Mouse (Mus musculus) neural tube, embryonic 14.5 days (tissue): Measurements from ENCODE around the gene Cstb. TPM values are rescaled to one million over a fixed set of nuclear protein-coding genes. Genes with fewer than 3 reads are reported as not detected.

Experiments
- ATAC-seq: fragments of 200-750 bp; cut with Nextera tagmentation; 2 replicates; pipeline ENCODE4 v1.8.0; 2017; ENCODE audit warnings: low read depth, mild to moderate bottlenecking, moderate TSS enrichment, moderate library complexity
- H3K27ac ChIP-seq: fragments of 300-500 bp; sonication (generic); 2 replicates; pipeline ENCODE4 v1.5.1; 2014; ENCODE audit warnings: low read depth, mild to moderate bottlenecking, control low read depth, low read length, moderate library complexity, mixed read lengths
- H3K27me3 ChIP-seq: fragments of 300-500 bp; sonication (generic); 2 replicates; pipeline ENCODE4 v1.6.1; 2014; ENCODE audit warnings: low read length; ENCODE audit not compliant: control insufficient read depth, insufficient read depth
- H3K36me3 ChIP-seq: fragments of 300-500 bp; sonication (generic); 2 replicates; pipeline ENCODE4 v1.6.1; 2014; ENCODE audit warnings: low read length, mixed read lengths; ENCODE audit not compliant: control insufficient read depth, insufficient read depth
- H3K4me1 ChIP-seq: fragments of 300-500 bp; sonication (generic); 2 replicates; pipeline ENCODE4 v1.6.1; 2014; ENCODE audit warnings: low read length; ENCODE audit not compliant: control insufficient read depth, insufficient read depth
- H3K4me2 ChIP-seq: fragments of 300-500 bp; sonication (generic); 2 replicates; pipeline ENCODE4 v1.6.1; 2014; ENCODE audit warnings: mild to moderate bottlenecking, low read depth, low read length, control low read depth
- H3K4me3 ChIP-seq: fragments of 300-500 bp; sonication (generic); 2 replicates; pipeline ENCODE4 v1.5.1; 2014; ENCODE audit warnings: low read depth, low read length, control low read depth, mixed read lengths
- H3K9ac ChIP-seq: fragments of 300-500 bp; sonication (generic); replicated peaks from 2 replicates; pipeline ENCODE4 v1.6.1; 2014; ENCODE audit warnings: low read depth, mild to moderate bottlenecking, control low read depth, low read length, mixed read lengths
- H3K9me3 ChIP-seq: fragments of 300-500 bp; sonication (generic); 2 replicates; pipeline ENCODE4 v1.6.1; 2016; ENCODE audit warnings: low read length; ENCODE audit not compliant: control insufficient read depth
- WGBS: fragments of 180-500 bp; shearing (Covaris S2); extraction: QIAGEN DNeasy Blood & Tissue Kit; methylation state at CpG from one replicate; pipeline ENCODE4 v1.1.7; 2014; 5-methylcytosine and 5-hydroxymethylcytosine counted together
- polyA plus RNA-seq: library from polyadenylated mRNA; unstranded; fragments of >200 nt; fragmentation: Nextera tagmentation; extraction: Ambion mirVana; gene quantifications from 2 replicates; pipeline ENCODE4 v1.2.1, GENCODE M21; 2014

Gene Cstb
- polyA plus RNA-seq: 96.7 and 110 TPM in 2 replicates

DNA sequence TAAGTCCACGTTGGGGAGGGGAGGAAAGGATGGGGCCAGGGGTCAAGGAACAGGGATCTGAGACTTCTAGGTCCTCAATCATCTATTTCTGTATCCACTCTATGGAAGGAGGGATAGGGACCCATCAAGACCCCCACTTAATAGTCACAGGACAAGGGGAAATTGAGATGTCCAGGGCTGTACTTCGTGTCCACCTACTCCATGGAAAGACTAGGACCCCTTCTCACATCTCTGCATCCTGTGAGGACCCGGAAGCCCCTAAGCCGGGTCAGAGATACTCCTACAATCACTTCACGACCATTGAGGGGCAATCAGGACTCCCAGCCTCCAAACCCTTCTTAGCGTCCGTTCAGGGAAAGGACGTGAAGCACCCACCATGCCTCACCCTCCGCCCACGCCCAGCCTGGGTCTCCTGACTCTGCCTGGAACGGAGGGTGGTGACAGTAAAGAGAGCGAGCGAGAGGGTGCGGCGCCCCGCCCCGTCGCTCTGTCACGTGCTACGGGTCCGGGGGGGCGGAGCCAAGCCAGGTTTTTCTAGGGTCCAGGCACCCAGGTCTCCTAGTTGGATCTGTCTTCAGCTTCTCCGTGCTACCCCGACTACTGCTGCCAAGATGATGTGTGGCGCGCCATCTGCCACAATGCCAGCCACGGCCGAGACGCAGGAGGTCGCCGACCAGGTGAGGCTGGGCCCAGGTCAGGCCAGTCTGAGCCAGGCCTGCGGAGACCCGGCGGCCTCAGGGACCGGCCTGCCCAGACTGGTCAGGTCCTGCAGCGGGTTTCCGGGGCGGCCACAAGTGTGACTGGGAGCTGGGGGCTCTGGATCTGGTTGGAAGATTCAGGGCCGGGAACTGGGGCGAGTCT lies at the start of gene Cstb:
Gene Cstb, plus strand, starts transcription at position 489 of the 861 bp plus-strand sequence.
- 2% methylated on average over 40 of the region's 40 CpGs for WGBS
- Histone ChIP-seq H3K9ac (peak within 1 kb of the TSS; percentile 88), H3K27me3 (no peaks in the 10 kb centered on the region), H3K4me3 (peak within 1 kb of the TSS; percentile 83), H3K36me3 (0 out of 2 replicates have a peak, but pooled peaks cover 2% of the 10 kb centered on the region), H3K27ac (peak within 1 kb of the TSS; percentile 60), H3K4me1 (0 out of 2 replicates have a peak, but pooled peaks cover 3% of the 10 kb centered on the region), H3K4me2 (peak within 1 kb of the TSS; percentile 79), H3K9me3 (no peaks in the 10 kb centered on the region)
- peak; percentile 93 for ATAC-seq

DNA sequence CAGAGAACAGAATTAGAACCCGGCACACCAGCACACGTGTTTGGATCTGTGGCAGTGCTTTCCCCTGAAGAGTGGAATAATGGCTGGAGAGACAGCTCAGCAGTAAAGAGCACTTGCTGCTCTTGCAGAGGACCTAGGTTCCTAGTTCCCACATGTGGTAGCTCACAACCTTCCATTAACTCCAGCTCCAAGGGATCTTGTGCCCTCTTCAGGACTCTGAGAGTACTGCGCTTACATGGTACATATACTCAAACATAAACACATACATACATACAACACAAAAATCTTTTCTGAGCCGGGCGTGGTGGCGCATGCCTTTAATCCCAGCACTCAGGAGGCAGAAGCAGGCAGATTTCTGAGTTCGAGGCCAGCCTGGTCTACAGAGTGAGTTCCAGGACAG lies 47.0 kb upstream of the Cstb start:
- no peak overlapping the region for H3K4me3 ChIP-seq
- H3K9me3 ChIP-seq: no peaks in the 10 kb centered on the region
- ATAC-seq: no peak
- H3K27ac ChIP-seq: no peak overlapping the region
- no peaks in the 10 kb centered on the region for H3K27me3 ChIP-seq
- no peaks in the 10 kb centered on the region for H3K4me1 ChIP-seq
- no peaks in the 10 kb centered on the region for H3K36me3 ChIP-seq
- WGBS: 97% methylated on average over 7 of the region's 7 CpGs
- H3K4me2 ChIP-seq: no peak overlapping the region
- no peak overlapping the region for H3K9ac ChIP-seq

GRCm38 (mm10) chr10:78383567-78383966 lies 41.9 kb upstream of the Cstb start:
- Histone ChIP-seq H3K36me3 (no peaks in the 10 kb centered on the region), H3K27ac (no peak overlapping the region), H3K9ac (no peak overlapping the region), H3K4me1 (no peaks in the 10 kb centered on the region), H3K4me3 (no peak overlapping the region), H3K4me2 (no peak overlapping the region), H3K9me3 (no peaks in the 10 kb centered on the region), H3K27me3 (no peaks in the 10 kb centered on the region)
- no peak for ATAC-seq
- whole genome bisulfite sequencing: 80% methylated on average over 3 of the region's 3 CpGs

DNA sequence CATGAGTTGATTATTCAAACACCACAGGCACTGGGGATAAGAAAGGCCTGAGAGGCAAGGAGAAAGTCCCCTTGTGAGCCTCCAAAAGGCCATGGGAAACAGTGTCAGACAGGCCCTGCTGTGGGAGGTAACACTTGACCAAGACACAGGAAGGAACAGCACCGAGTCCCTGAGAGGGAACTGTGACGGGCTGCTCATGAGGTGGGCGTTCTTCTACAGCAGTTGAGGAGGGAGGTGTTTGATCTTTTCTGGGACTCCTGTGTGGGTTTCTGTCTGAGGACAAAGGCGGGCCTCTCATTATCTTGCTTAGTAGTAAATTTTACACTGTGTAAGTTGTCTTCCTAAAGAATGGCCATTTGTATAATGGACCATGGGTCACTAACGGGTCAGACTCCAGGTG lies 39.9 kb upstream of the Cstb start:
- WGBS: 27% methylated on average over 5 of the region's 5 CpGs
- H3K36me3 ChIP-seq: no peaks in the 10 kb centered on the region
- H3K4me1 ChIP-seq: no peaks in the 10 kb centered on the region
- H3K9ac ChIP-seq: no peak overlapping the region
- ATAC-seq: no peak
- no peaks in the 10 kb centered on the region for H3K27me3 ChIP-seq
- H3K27ac ChIP-seq: no peak overlapping the region
- H3K9me3 ChIP-seq: no peaks in the 10 kb centered on the region
- H3K4me3 ChIP-seq: no peak overlapping the region
- no peak overlapping the region for H3K4me2 ChIP-seq

DNA sequence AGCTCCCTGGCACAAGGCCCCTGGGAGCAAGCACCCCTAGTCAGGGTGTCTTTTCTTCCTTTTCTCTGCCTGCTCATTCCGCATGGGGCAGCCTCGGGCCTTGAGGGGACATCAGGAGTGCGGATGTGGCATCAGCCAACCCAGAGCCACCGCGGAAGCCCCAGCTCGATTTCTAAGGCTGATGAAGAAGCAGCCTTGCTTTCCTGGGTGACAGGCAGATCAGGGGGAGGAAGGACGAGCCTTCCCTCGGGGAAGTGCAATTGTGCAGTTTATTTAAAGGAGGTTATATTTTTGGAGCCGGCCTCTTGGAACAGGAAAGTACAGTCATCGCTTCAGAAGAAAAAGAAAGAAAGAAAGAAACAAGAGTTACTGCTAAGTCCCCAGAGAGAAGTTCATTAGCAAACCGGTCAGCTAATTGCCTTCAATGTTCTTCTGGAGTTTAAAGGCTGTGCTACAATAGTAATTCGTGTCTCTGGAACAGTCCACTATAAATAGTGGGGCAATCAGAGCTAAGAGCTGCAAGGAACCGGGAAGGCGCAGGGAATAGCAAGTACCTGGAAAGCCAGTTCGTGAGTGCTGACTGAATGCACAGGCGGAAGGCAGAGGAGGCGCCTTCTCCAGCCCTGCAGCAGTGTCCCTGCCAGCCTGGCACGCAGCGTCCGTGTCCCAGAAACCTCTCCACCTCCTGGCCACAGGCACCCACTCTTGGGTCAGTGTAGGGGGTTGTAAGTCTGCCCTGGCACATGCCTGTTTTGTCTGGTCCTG lies 37.1 kb upstream of the Cstb start:
- H3K4me3 ChIP-seq: no peak overlapping the region
- no peaks in the 10 kb centered on the region for H3K36me3 ChIP-seq
- H3K4me1 ChIP-seq: no peaks in the 10 kb centered on the region
- H3K4me2 ChIP-seq: no peak overlapping the region
- 35% methylated on average over 20 of the region's 20 CpGs for WGBS
- no peak for ATAC-seq
- H3K27me3 ChIP-seq: peaks cover 4% of the 10 kb centered on the region; the same call in 1 of the 2 replicates
- no peak overlapping the region for H3K9ac ChIP-seq
- no peaks in the 10 kb centered on the region for H3K9me3 ChIP-seq
- no peak overlapping the region for H3K27ac ChIP-seq

GRCm38 (mm10) chr10:78390982-78391470 lies 34.4 kb upstream of the Cstb start:
- Histone ChIP-seq H3K27me3 (peaks cover 4% of the 10 kb centered on the region; the same call in 1 of the 2 replicates), H3K9ac (no peak overlapping the region), H3K36me3 (no peaks in the 10 kb centered on the region), H3K4me1 (no peaks in the 10 kb centered on the region), H3K27ac (no peak overlapping the region), H3K4me3 (no peak overlapping the region), H3K4me2 (no peak overlapping the region), H3K9me3 (no peaks in the 10 kb centered on the region)
- 15% methylated on average over 4 of the region's 4 CpGs for WGBS
- no peak for ATAC-seq

GRCm38 (mm10) chr10:78392072-78392471 lies 33.4 kb upstream of the Cstb start:
- no peak overlapping the region for H3K4me3 ChIP-seq

GRCm38 (mm10) chr10:78395377-78395776 lies 30.1 kb upstream of the Cstb start:
- peaks cover 4% of the 10 kb centered on the region; the same call in 1 of the 2 replicates for H3K27me3 ChIP-seq
- no peak overlapping the region for H3K4me3 ChIP-seq
- 83% methylated on average over 3 of the region's 3 CpGs for WGBS
- no peaks in the 10 kb centered on the region for H3K4me1 ChIP-seq
- H3K27ac ChIP-seq: peak overlapping the region; percentile 52; the same call in 1 of the 2 replicates
- 0 out of 2 replicates have a peak overlapping the region, but pooled peaks have one; percentile 0 for H3K9ac ChIP-seq
- H3K36me3 ChIP-seq: peaks cover 7% of the 10 kb centered on the region; the same call in 1 of the 2 replicates
- peak; percentile 16; the same call in 1 of the 2 replicates for ATAC-seq
- H3K4me2 ChIP-seq: no peak overlapping the region
- no peaks in the 10 kb centered on the region for H3K9me3 ChIP-seq

More at GRCm38 (mm10) chr10:78392072-78392471, 33.4 kb upstream of the Cstb start:
- Histone ChIP-seq H3K27ac (no peak overlapping the region), H3K4me2 (no peak overlapping the region), H3K9me3 (no peaks in the 10 kb centered on the region), H3K27me3 (peaks cover 4% of the 10 kb centered on the region; the same call in 1 of the 2 replicates), H3K36me3 (no peaks in the 10 kb centered on the region), H3K4me1 (no peaks in the 10 kb centered on the region), H3K9ac (no peak overlapping the region)
- 3% methylated on average over 18 of the region's 18 CpGs for WGBS
- ATAC-seq: no peak
